Mouse (Mus musculus) heart, postnatal 0 days (tissue): ENCODE results near the gene Comp. TPM values are rescaled to one million over a fixed set of nuclear protein-coding genes. Genes with fewer than 3 reads are reported as not detected.

Experiments
- ATAC-seq: fragments of 200-750 bp; cut with Nextera tagmentation; 2 replicates; pipeline ENCODE4 v1.8.0; 2017; ENCODE audit warnings: low read depth, moderate number of reproducible peaks, moderate library complexity; ENCODE audit not compliant: insufficient read depth
- DNase-seq: peaks from one replicate; pipeline ENCODE4 v3.0.0-alpha.2; 2016; ENCODE audit warnings: low spot score
- H3K27ac ChIP-seq: fragments of 300-500 bp; sonication (generic); 2 replicates; pipeline ENCODE4 v1.5.1; 2014; ENCODE audit warnings: low read depth, mild to moderate bottlenecking
- H3K27me3 ChIP-seq: fragments of 300-500 bp; sonication (generic); 2 replicates; pipeline ENCODE4 v1.6.1; 2014; ENCODE audit warnings: low read length, mixed read lengths; ENCODE audit not compliant: control insufficient read depth, insufficient read depth
- H3K36me3 ChIP-seq: fragments of 300-500 bp; sonication (generic); replicated peaks from 2 replicates; pipeline ENCODE4 v1.6.1; 2014; ENCODE audit warnings: low read length, mixed read lengths; ENCODE audit not compliant: control insufficient read depth, insufficient read depth
- H3K4me1 ChIP-seq: fragments of 300-500 bp; sonication (generic); 2 replicates; pipeline ENCODE4 v1.6.1; 2014; ENCODE audit warnings: antibody characterized with exemption; ENCODE audit not compliant: control insufficient read depth, insufficient read depth
- H3K4me2 ChIP-seq: fragments of 300-500 bp; sonication (generic); 2 replicates; pipeline ENCODE4 v1.6.1; 2014; ENCODE audit warnings: low read depth, mild to moderate bottlenecking, low read length, moderate library complexity
- H3K4me3 ChIP-seq: fragments of 300-500 bp; sonication (generic); 2 replicates; pipeline ENCODE4 v1.5.1; 2014; ENCODE audit warnings: low read depth, low read length
- H3K9ac ChIP-seq: fragments of 300-500 bp; sonication (generic); replicated peaks from 2 replicates; pipeline ENCODE4 v1.6.1; 2014; ENCODE audit warnings: low read depth, low read length, mixed read lengths
- H3K9me3 ChIP-seq: fragments of 300-500 bp; sonication (generic); replicated peaks from 2 replicates; pipeline ENCODE4 v1.6.1; 2016; ENCODE audit warnings: low read length; ENCODE audit not compliant: control insufficient read depth
- CTCF ChIP-seq: IDR thresholded peaks from 2 replicates; pipeline ENCODE4 v1.5.1; 2016; ENCODE audit warnings: antibody characterized with exemption, control low read depth, low read depth
- EP300 ChIP-seq: IDR thresholded peaks from 2 replicates; pipeline ENCODE4 v1.6.1; 2016; ENCODE audit warnings: antibody characterized with exemption, low read depth
- WGBS: fragments of 180-500 bp; shearing (Covaris S2); extraction: QIAGEN DNeasy Blood & Tissue Kit; methylation state at CpG from one replicate; pipeline ENCODE4 v1.1.7; 2014; 5-methylcytosine and 5-hydroxymethylcytosine counted together
- polyA plus RNA-seq: library from polyadenylated mRNA; unstranded; fragments of >200 nt; fragmentation: Nextera tagmentation; extraction: Ambion mirVana; gene quantifications from 2 replicates; pipeline ENCODE4 v1.2.1, GENCODE M21; 2015
- total RNA-seq: library from RNA; depleted of rRNA; stranded (reverse); fragments of >200 nt; gene quantifications from 2 replicates; pipeline ENCODE4 v1.2.3, GENCODE M21; 2014; ENCODE audit warnings: low replicate concordance

Comp gene
- total and polyA plus RNA-seq, 2 experiments from 2014 or later = 3.2 to 4.2 TPM

DNA sequence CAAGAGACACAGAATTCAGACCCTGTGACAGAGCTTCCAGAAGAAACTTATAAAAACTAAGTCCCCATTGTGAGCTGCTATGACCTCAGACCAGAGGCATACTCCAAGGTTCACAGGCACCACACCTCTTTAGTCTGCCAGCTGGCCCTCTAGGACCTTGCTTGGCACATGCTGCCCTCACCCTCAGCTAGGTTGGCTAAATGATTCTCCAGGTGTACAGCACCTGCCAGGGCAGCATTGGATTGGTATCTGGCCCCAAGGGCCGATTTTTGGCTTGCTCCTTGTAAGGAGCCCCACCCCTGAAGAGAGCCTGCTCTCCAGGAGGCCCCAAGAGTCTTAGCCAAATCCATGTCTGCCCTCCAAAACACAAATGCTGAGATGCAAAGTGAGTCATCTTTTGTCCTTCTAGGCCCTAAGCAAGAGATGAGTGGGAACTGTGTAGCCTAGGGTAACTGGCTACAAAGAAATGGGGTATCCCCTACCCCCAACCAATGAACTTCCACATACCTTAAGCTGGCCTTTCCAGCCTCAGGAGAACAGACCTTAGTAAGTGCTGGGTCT lies 25.4 kb upstream of the Comp start:
- no peak for TF ChIP-seq EP300
- TF ChIP-seq CTCF = no peak
- no peaks in the 10 kb centered on the region for H3K9me3 ChIP-seq
- H3K27me3 ChIP-seq = no peaks in the 10 kb centered on the region
- H3K9ac ChIP-seq = no peak overlapping the region
- ATAC-seq (no peak), DNase-seq (no peak)
- H3K4me1 ChIP-seq = peaks cover 23% of the 10 kb centered on the region
- H3K4me3 ChIP-seq = no peak overlapping the region
- H3K4me2 ChIP-seq = no peak overlapping the region
- H3K36me3 ChIP-seq = peaks cover 26% of the 10 kb centered on the region
- WGBS = 59% methylated on average over 1 of the region's 1 CpGs
- H3K27ac ChIP-seq = no peak overlapping the region

DNA sequence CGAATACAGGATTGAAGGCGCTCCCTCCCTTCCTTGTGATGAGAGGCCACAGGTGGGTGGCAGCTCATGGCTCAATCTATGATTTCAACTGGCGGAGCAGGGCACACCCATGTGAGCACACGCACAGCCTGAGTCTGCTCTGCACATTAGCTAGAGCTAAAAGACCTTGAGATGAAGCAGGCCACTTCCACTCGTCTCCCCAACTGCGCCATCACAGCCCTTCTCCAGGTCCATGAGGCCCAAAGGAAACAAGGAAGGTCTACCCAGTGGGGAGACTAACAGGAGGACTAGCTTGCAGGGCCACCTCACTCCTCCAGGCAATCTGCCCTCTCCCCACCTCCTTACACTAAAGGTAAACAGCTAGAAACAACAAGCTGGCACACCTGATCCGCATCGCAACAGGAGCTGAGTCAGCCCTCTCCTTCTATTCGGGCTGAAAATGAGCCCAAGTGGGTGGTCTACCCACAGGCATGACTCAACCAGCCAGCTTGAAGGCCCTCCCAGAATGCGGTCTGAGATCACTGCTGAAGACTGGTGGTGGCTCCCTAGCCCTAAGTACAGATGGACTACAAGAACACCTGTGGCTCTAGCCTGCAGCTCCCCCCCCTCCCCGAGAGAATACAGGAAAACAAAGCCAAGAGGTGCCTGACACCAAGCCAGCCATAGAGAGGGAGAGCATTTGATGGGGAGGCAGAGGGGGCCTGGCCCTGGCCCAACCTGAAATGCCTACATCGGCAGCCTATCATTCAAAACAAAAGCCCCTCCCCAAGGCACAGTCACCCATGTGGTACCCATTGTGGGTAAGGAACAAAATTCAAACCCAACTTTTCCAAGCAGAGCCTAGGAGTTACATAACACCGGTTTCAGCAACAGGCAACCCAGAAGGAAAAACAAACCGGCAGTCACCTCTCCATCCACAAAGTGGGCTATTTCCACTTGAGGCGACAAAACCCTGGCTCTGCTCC lies 22.0 kb upstream of the Comp start:
- ATAC-seq = no peak
- peak overlapping the region; percentile 79 for H3K4me2 ChIP-seq
- no peaks in the 10 kb centered on the region for H3K9me3 ChIP-seq
- peaks cover 14% of the 10 kb centered on the region for H3K36me3 ChIP-seq
- H3K9ac ChIP-seq = peak overlapping the region; percentile 91
- no peak for DNase-seq
- H3K27me3 ChIP-seq = no peaks in the 10 kb centered on the region
- H3K4me1 ChIP-seq = peaks cover 23% of the 10 kb centered on the region
- H3K27ac ChIP-seq = no peak overlapping the region
- 48% methylated on average over 15 of the region's 15 CpGs for WGBS
- H3K4me3 ChIP-seq = peak overlapping the region; percentile 79
- TF ChIP-seq CTCF = no peak
- TF ChIP-seq EP300 = no peak

- peaks cover 7% of the 10 kb centered on the region; the same call in 1 of the 2 replicates for H3K36me3 ChIP-seq
- WGBS = 18% methylated on average over 3 of the region's 3 CpGs
- no peaks in the 10 kb centered on the region for H3K9me3 ChIP-seq
- DNase-seq = no peak
- H3K4me3 ChIP-seq = peak overlapping the region; percentile 79
- no peak for ATAC-seq
- TF ChIP-seq EP300 (no peak), CTCF (no peak)
- H3K4me2 ChIP-seq = peak overlapping the region; percentile 79
- peak overlapping the region; percentile 91 for H3K9ac ChIP-seq
- H3K27me3 ChIP-seq = no peaks in the 10 kb centered on the region
- no peak overlapping the region for H3K27ac ChIP-seq
- peaks cover 23% of the 10 kb centered on the region for H3K4me1 ChIP-seq
Measured at GRCm38 (mm10) chr8:70352000-70352384, 21.4 kb upstream of the Comp start.

GRCm38 (mm10) chr8:70352657-70353151 lies 20.7 kb upstream of the Comp start:
- Histone ChIP-seq H3K27me3 (no peaks in the 10 kb centered on the region), H3K4me2 (peak overlapping the region; percentile 79), H3K4me3 (peak overlapping the region; percentile 79), H3K27ac (peak overlapping the region; percentile 90), H3K36me3 (peaks cover 7% of the 10 kb centered on the region; the same call in 1 of the 2 replicates), H3K9me3 (no peaks in the 10 kb centered on the region), H3K9ac (peak overlapping the region; percentile 91), H3K4me1 (peaks cover 23% of the 10 kb centered on the region)
- WGBS = under 1% methylated on average over 61 of the region's 64 CpGs
- no peak for TF ChIP-seq EP300
- no peak for DNase-seq
- peak; percentile 51 for ATAC-seq

- Histone ChIP-seq H3K4me2 (peak within 1 kb of the TSS; percentile 79), H3K4me1 (peaks cover 23% of the 10 kb centered on the region), H3K9me3 (no peaks in the 10 kb centered on the region), H3K27ac (peak within 1 kb of the TSS; percentile 90), H3K9ac (peak within 1 kb of the TSS; percentile 91), H3K27me3 (no peaks in the 10 kb centered on the region), H3K4me3 (peak within 1 kb of the TSS; percentile 79), H3K36me3 (peaks cover 7% of the 10 kb centered on the region; the same call in 1 of the 2 replicates)
- no peak for TF ChIP-seq EP300
- no peak for TF ChIP-seq CTCF
- DNase-seq (peak; percentile 95), ATAC-seq (peak; percentile 95)
- WGBS = under 1% methylated on average over 59 of the region's 69 CpGs
Measured at GRCm38 (mm10) chr8:70353194-70353817, 20.1 kb upstream of the Comp start, which contains the start of gene Upf1. TSS of gene Upf1 (minus strand) at chr8:70353278.
